Mouse (Mus musculus) left cerebral cortex, postnatal 36 days (tissue): ENCODE data around the gene Nprl3. TPM values are rescaled to one million over a fixed set of nuclear protein-coding genes. Genes with fewer than 3 reads are reported as not detected.

ENCODE experiments used
- DNase-seq, 2 experiments: peaks; one replicate each; pipeline ENCODE4 v3.0.0; 2021 to 2022; ENCODE audit warnings: low spot score in 2 of 2, mixed read lengths in 1 of 2
- intact Hi-C: fragments of 180-260 bp; cut with DNase I; formaldehyde crosslinking; loops from one replicate; pipeline ENCODE4 v1.15.1; 2025
- total RNA-seq, 2 experiments: library from RNA; stranded (reverse); gene quantifications; 2 replicates each; pipeline ENCODE4 v1.2.3; 2021

Nprl3 gene
- total RNA-seq, 2 experiments from 2014 or later, result 42.1 to 59.7 TPM

- intact Hi-C loops, result no loop called here
- DNase-seq, result peak in 1 of 2 experiments; percentile 54
These were observed 37.3 kb downstream of the Nprl3 start for GRCm38 (mm10) chr11:32230220-32230619.

DNA sequence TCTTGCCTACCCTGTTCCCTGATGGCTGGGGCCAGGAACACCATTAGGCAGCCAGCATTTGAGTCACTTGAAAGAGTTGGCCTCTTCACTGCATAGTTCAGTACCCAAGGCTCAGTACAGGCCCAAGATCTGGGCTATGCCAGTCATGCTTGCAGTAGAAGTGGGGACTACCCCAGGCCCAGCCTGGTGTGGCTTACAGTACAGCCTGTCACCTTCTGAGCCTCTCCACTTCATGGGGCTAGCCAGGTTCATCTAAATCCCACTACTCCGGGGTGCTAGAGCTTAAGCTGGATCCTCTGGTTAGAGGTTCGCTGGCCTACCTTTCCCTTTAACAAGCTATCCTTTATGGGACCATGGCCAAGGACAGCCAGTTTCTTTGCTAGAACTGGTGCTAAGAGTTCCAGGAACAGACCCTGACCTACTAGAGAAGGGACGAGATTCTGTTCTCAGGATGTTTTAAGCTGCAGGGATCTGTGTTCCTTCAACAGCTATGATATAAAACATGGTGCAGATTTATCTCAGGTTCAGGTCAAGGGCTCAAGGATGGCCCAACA, 39.1 kb downstream of the Nprl3 start:
- intact Hi-C loops, result no loop called here
- DNase-seq, result no peak

- intact Hi-C loops, result no loop called here
- no peak for DNase-seq
These were observed 40.0 kb downstream of the Nprl3 start for GRCm38 (mm10) chr11:32227555-32227954.

- intact Hi-C loops, result no loop called here
- no peak for DNase-seq
These were observed 40.5 kb downstream of the Nprl3 start for GRCm38 (mm10) chr11:32227041-32227440.

GRCm38 (mm10) chr11:32226124-32226871, 41.2 kb downstream of the Nprl3 start, which contains the start of gene Mpg:
Gene Mpg (plus strand): TSS chr11:32226505.
- intact Hi-C loops, result no loop called here
- peak; percentile 90 for DNase-seq

DNA sequence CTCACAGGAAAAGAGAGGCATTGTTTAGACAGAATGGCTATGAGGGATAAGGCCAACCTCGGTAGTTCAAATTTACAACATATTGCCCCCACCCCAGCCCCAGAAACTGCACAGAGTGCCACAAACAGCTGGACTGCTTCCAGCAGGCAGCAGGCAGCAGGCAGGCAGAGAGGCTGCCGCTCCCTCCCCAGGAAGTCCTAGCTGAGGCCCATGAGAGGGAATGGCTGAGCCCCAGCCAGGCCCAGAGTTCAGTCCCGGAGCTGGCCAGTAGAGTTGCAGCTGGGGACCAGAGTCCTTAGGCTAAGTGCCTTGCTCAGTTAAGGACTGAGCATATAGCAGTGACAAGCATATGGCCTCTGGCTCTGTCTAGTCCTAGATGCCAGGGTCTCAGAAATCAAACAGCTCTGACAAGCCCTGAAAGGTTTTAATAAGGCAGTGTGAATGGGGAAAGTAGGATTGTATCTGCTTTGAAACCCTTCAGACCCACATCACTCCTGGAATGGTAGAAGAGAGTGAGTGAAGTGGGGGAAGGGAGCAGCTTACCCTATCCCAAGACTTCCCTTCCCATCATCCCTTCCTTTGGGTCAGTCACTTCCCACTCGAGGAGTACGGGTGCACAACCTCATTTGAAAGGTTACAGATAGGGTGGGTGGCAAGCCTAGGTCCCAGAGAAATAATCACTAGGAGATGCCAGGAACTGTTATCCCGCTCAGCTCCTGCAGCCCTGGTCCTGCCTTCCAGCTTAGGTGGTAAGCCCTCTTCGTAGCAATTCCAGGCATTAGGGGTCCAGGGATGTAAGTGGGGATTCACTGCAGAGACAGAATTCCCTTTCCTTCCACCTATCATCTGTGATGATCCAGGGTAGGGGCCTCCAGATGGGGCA, 42.0 kb downstream of the Nprl3 start:
- no peak for DNase-seq
- intact Hi-C loops, result no loop called here

- intact Hi-C loops, result no loop called here
- no peak for DNase-seq
These were observed 42.9 kb downstream of the Nprl3 start for GRCm38 (mm10) chr11:32224468-32225139.

DNA sequence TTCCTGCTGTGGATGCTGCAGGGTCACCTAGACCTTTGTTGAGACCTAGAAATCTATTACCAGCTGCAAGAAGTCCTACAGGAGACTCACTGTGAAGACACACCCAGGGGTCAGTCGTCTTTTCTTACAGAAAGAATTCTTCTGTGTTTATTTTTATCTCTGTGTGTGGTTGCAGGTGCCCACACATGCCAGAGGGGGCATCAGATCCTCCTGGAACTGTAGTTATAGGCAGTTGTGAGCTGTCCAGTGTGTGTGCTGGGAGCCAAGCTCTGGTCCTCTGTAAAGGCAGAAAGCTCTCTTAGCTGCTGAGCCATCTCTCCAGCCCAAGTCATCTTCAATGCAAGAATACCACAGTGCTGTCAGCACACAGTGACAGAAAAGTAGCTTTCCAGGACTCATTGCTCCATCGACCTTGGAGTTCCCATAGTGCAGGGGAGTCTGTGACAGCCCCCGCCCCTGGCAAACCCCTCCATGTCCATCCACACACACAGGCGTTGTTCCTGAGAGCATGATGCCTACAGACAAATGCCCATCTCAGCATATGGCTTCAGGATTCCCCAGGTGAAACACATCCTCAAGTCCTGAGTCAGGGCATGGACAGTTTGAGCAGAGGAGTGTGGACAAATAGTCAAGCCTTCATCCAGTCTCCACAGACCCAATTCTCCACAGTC, 44.1 kb downstream of the Nprl3 start:
- DNase-seq, result no peak
- intact Hi-C loops, result no loop called here

GRCm38 (mm10) chr11:32222570-32223194, 44.8 kb downstream of the Nprl3 start:
- DNase-seq, result no peak
- intact Hi-C loops, result no loop called here

DNA sequence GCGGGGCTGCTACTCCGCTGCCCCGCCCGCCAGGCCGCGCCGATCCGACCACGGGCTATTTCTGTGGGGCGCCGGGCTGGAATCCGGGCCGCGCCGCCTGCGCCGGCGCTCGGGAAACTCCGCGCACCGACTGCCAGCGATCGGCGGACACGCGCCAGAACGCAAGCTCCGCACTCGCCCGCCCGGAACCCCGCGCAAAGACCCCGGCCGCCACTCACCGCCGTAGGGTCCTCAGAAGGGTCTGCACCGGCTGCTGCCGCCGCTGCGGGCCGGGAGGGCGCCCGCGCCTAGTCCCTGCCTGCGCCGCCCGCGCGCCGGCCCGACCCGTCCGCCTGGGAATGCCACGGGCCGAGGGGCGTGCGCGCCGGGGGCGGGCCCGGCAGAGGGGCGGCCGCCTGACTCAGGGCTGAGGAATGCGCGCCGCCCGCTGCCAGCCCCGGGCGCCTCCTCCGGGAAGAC, 45.5 kb downstream of the Nprl3 start, which contains the start of gene Rhbdf1:
Rhbdf1 (minus strand) TSS at position 350 of the 459 bp plus-strand sequence.
- DNase-seq, result peak in 1 of 2 experiments; percentile 59
- intact Hi-C loops, result no loop called here

GRCm38 (mm10) chr11:32221225-32221950, 46.1 kb downstream of the Nprl3 start:
- intact Hi-C loops, result no loop called here
- no peak for DNase-seq

- DNase-seq, result no peak
- intact Hi-C loops, result no loop called here
These were observed 46.8 kb downstream of the Nprl3 start for GRCm38 (mm10) chr11:32220607-32221224.

GRCm38 (mm10) chr11:32219287-32219686, 48.2 kb downstream of the Nprl3 start:
- intact Hi-C loops, result loop anchor here (10.0 kb wide), 1 partner anchor 106 kb away; no protein-coding TSS in a partner anchor
- no peak for DNase-seq

DNA sequence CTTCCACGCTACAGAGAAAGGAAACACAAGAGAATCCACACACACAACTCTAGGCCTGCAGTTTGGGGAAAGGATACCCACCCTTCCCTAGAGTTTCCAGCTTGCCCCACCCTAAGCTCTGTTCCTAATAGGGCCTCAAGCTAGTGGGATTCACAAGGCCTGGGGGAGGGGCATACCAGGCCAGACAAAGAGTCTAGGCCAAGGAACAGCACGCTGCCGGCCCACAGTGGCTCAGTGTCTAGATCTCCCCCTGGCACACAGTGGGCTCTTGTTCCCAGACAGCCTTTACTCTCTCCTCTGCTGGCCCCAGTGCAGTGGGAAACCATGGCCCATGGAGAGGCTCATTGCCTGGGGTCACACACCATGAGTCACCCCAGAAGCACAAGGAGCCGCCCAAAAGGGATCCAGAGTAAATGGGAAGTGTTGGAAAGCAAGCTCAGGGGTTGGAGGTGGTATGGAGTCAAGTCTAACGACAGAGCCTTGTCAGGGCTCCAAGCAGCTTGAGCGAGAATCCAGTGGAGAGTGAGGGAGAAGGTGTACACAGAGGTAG, 48.9 kb downstream of the Nprl3 start:
- no peak for DNase-seq
- intact Hi-C loops, result loop anchor here (10.0 kb wide), 1 partner anchor 106 kb away; no protein-coding TSS in a partner anchor

GRCm38 (mm10) chr11:32216851-32217250, 50.7 kb downstream of the Nprl3 start:
- intact Hi-C loops, result loop anchor here (1.0 to 10.0 kb wide), 2 partner anchors 21 to 108 kb away; no protein-coding TSS in a partner anchor
- DNase-seq, result peak in 1 of 2 experiments; percentile 59

GRCm38 (mm10) chr11:32215372-32216162, 51.9 kb downstream of the Nprl3 start:
- intact Hi-C loops, result loop anchor here (10.0 kb wide), 1 partner anchor 109 kb away; no protein-coding TSS in a partner anchor
- no peak for DNase-seq
